Mouse (Mus musculus): ENCODE measurements around the gene Zfp275.

DNA sequence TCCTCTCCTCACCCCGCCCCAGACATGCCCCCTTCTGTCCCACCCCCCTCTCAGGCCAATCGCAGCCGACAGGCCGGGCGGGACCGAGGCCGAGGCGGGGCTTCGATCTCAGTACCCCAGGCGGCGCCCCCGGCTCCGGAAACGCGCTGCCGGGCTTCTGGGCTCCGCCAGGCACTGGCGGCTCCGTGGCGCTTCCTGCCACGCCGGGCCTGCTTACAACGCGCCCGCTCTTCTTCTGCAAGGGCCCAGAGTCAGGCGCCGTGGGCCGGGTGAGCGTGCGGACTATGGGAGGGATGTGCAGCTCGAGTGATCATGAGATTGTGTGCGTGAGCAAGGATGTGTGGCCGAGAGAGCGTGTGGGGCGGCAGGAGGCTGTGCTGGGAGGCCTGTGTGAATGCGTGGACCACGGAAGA lies at the start of gene Zfp275:
- no peak for TF ChIP-seq CTCF (IDR thresholded peaks at IDR 0.05; ENCODE audit: control insufficient read depth, insufficient read depth, low read length)
- TF ChIP-seq POLR2A (IDR thresholded peaks at IDR 0.05; ENCODE audit: borderline replicate concordance, control insufficient read depth, low read depth, low read length) = no peak; the same call in 1 of the 2 replicates

Data from bone marrow, adult 2 months (tissue).